Mouse (Mus musculus) hindbrain, postnatal 0 days (tissue): ENCODE results near the gene Chd1l. TPM values are rescaled to one million over a fixed set of nuclear protein-coding genes. Genes with fewer than 3 reads are reported as not detected.

Experiments
- ATAC-seq: fragments of 200-750 bp; cut with Nextera tagmentation; 2 replicates; pipeline ENCODE4 v1.8.0; 2017; ENCODE audit warnings: mild to moderate bottlenecking, moderate TSS enrichment, moderate library complexity
- DNase-seq: peaks from one replicate; pipeline ENCODE4 v3.0.0-alpha.2; 2015; ENCODE audit warnings: low spot score
- H3K27ac ChIP-seq: fragments of 300-500 bp; sonication (generic); 2 replicates; pipeline ENCODE4 v1.5.1; 2014; ENCODE audit warnings: mild to moderate bottlenecking
- H3K27me3 ChIP-seq: fragments of 300-500 bp; sonication (generic); 2 replicates; pipeline ENCODE4 v1.6.1; 2014; ENCODE audit warnings: low read length, mixed read lengths; ENCODE audit not compliant: insufficient read depth
- H3K36me3 ChIP-seq: fragments of 300-500 bp; sonication (generic); 2 replicates; pipeline ENCODE4 v1.6.1; 2014; ENCODE audit warnings: low read length, mixed read lengths; ENCODE audit not compliant: insufficient read depth
- H3K4me1 ChIP-seq: fragments of 300-500 bp; sonication (generic); 2 replicates; pipeline ENCODE4 v1.6.1; 2014; ENCODE audit warnings: antibody characterized with exemption, low read length, mixed read lengths; ENCODE audit not compliant: insufficient read depth
- H3K4me2 ChIP-seq: fragments of 300-500 bp; sonication (generic); 2 replicates; pipeline ENCODE4 v1.6.1; 2014; ENCODE audit warnings: low read depth, mild to moderate bottlenecking, low read length, moderate library complexity, mixed read lengths
- H3K4me3 ChIP-seq: fragments of 300-500 bp; sonication (generic); 2 replicates; pipeline ENCODE4 v1.5.1; 2014; ENCODE audit warnings: low read length
- H3K9ac ChIP-seq: fragments of 300-500 bp; sonication (generic); replicated peaks from 2 replicates; pipeline ENCODE4 v1.6.1; 2014; ENCODE audit warnings: mild to moderate bottlenecking, low read length, moderate library complexity, mixed read lengths
- H3K9me3 ChIP-seq: fragments of 300-500 bp; sonication (generic); 2 replicates; pipeline ENCODE4 v1.6.1; 2016; ENCODE audit warnings: low read length, mixed read lengths
- CTCF ChIP-seq: IDR thresholded peaks from 2 replicates; pipeline ENCODE4 v1.5.1; 2016; ENCODE audit warnings: antibody characterized with exemption, control low read depth, low read depth
- WGBS: fragments of 180-500 bp; shearing (Covaris S2); extraction: QIAGEN DNeasy Blood & Tissue Kit; methylation state at CpG from one replicate; pipeline ENCODE4 v1.1.7; 2014; 5-methylcytosine and 5-hydroxymethylcytosine counted together
- polyA plus RNA-seq: library from polyadenylated mRNA; unstranded; fragments of >200 nt; fragmentation: Nextera tagmentation; extraction: Ambion mirVana; gene quantifications from 2 replicates; pipeline ENCODE4 v1.2.1, GENCODE M21; 2015
- total RNA-seq: library from RNA; depleted of rRNA; stranded (reverse); fragments of >200 nt; gene quantifications from 2 replicates; pipeline ENCODE4 v1.2.3, GENCODE M21; 2014

Gene Chd1l
- total and polyA plus RNA-seq, 2 experiments from 2014 or later = 7.7 to 8.7 TPM

GRCm38 (mm10) chr3:97600050-97600832 is 9.8 kb downstream of the Chd1l start:
- WGBS = 97% methylated on average over 3 of the region's 3 CpGs
- no peaks in the 10 kb centered on the region for H3K9me3 ChIP-seq
- no peak for TF ChIP-seq CTCF
- ATAC-seq = no peak
- no peaks in the 10 kb centered on the region for H3K36me3 ChIP-seq
- no peak overlapping the region for H3K27ac ChIP-seq
- H3K4me1 ChIP-seq = no peaks in the 10 kb centered on the region
- no peak overlapping the region for H3K4me2 ChIP-seq
- no peak overlapping the region for H3K9ac ChIP-seq
- no peak for DNase-seq
- no peak overlapping the region for H3K4me3 ChIP-seq
- no peaks in the 10 kb centered on the region for H3K27me3 ChIP-seq

GRCm38 (mm10) chr3:97596796-97597195 is 13.2 kb downstream of the Chd1l start:
- Histone ChIP-seq H3K27me3 (no peaks in the 10 kb centered on the region), H3K9me3 (no peaks in the 10 kb centered on the region), H3K9ac (no peak overlapping the region), H3K4me1 (no peaks in the 10 kb centered on the region), H3K27ac (no peak overlapping the region), H3K4me2 (no peak overlapping the region), H3K4me3 (no peak overlapping the region), H3K36me3 (no peaks in the 10 kb centered on the region)
- ATAC-seq = no peak
- DNase-seq = no peak
- 84% methylated on average over 8 of the region's 8 CpGs for WGBS
- TF ChIP-seq CTCF = no peak

DNA sequence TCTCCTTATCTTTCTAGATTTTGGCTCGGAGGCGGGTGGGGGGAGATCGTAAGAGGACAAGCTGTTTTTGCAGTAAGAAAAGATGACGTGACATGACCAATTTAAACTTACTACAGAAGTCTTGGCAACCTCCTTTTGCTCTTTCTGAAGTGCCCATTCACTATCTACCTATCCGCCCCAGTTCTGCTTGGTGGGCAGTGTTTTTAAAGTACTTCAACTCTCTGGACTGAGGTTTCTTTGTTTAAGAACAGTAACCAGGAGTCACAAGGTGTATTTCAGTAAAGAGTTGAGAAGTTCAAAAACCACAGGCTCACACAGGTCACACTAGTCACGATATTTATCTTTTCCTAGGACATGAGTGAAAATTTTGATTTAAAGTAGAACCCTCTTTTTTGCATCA is 14.9 kb downstream of the Chd1l start:
- WGBS = 92% methylated on average over 6 of the region's 6 CpGs
- ATAC-seq = no peak
- Histone ChIP-seq H3K4me1 (no peaks in the 10 kb centered on the region), H3K4me3 (no peak overlapping the region), H3K36me3 (no peaks in the 10 kb centered on the region), H3K4me2 (no peak overlapping the region), H3K9me3 (no peaks in the 10 kb centered on the region), H3K9ac (no peak overlapping the region), H3K27ac (no peak overlapping the region), H3K27me3 (no peaks in the 10 kb centered on the region)
- TF ChIP-seq CTCF = no peak
- no peak for DNase-seq

- no peaks in the 10 kb centered on the region for H3K27me3 ChIP-seq
- no peaks in the 10 kb centered on the region for H3K36me3 ChIP-seq
- ATAC-seq = no peak
- H3K4me1 ChIP-seq = no peaks in the 10 kb centered on the region
- H3K9ac ChIP-seq = no peak overlapping the region
- no peaks in the 10 kb centered on the region for H3K9me3 ChIP-seq
- no peak overlapping the region for H3K4me2 ChIP-seq
- no peak overlapping the region for H3K27ac ChIP-seq
- H3K4me3 ChIP-seq = no peak overlapping the region
- TF ChIP-seq CTCF = no peak
- WGBS = 91% methylated on average over 13 of the region's 13 CpGs
- no peak for DNase-seq
These were observed 15.9 kb downstream of the Chd1l start for GRCm38 (mm10) chr3:97594140-97594539.

- Histone ChIP-seq H3K36me3 (no peaks in the 10 kb centered on the region), H3K4me1 (no peaks in the 10 kb centered on the region), H3K9me3 (no peaks in the 10 kb centered on the region), H3K4me3 (no peak overlapping the region), H3K27me3 (no peaks in the 10 kb centered on the region), H3K4me2 (no peak overlapping the region), H3K9ac (no peak overlapping the region), H3K27ac (no peak overlapping the region)
- TF ChIP-seq CTCF = no peak
- ATAC-seq (no peak), DNase-seq (no peak)
- 94% methylated on average over 5 of the region's 5 CpGs for WGBS
These were observed 16.9 kb downstream of the Chd1l start for GRCm38 (mm10) chr3:97593089-97593488.

DNA sequence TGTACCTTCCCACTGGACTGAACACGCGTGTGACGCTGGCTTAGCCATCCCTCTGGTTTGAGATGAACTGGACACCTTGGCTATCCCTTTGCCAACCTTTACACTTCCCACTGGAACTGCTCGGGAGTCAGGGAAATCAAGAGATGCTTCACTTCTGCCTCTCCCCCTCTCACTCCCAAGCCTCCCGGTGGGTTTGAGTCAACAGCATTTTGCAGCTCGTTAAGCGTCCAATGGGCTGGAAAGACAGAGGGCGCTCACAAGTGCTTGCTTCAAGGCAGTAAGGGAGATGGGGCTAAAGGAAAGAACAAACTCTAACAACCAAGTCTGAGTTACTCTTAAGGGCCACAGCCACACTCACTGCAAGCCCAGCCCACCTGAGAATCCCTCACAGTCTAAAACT is 19.3 kb downstream of the Chd1l start:
- DNase-seq (peak; percentile 16), ATAC-seq (no peak)
- H3K27me3 ChIP-seq = no peaks in the 10 kb centered on the region
- H3K4me3 ChIP-seq = no peak overlapping the region
- H3K27ac ChIP-seq = no peak overlapping the region
- no peaks in the 10 kb centered on the region for H3K36me3 ChIP-seq
- TF ChIP-seq CTCF = no peak
- H3K9ac ChIP-seq = no peak overlapping the region
- H3K4me1 ChIP-seq = no peaks in the 10 kb centered on the region
- no peak overlapping the region for H3K4me2 ChIP-seq
- 51% methylated on average over 8 of the region's 8 CpGs for WGBS
- H3K9me3 ChIP-seq = no peaks in the 10 kb centered on the region

DNA sequence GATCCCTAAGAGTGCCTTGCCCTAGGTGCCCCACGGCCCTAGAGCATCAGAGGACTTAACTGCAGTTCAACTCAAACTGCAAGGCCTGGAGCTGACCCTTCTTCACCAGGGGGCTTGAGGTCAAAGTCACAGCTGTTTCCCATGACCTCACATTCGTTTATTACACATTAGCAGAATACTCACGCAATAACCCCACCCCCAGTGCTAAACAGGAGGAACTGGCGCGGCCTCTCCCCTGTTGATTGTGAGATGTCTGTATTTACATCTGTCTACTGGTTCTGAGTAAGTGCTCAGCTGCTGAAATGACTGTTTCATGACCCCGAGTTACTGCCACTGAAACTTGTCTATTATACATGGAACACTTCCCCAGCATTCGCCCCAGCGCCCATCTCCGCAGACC is 22.3 kb downstream of the Chd1l start:
- Histone ChIP-seq H3K9me3 (no peaks in the 10 kb centered on the region), H3K9ac (no peak overlapping the region), H3K36me3 (no peaks in the 10 kb centered on the region), H3K4me3 (no peak overlapping the region), H3K4me2 (no peak overlapping the region), H3K4me1 (no peaks in the 10 kb centered on the region), H3K27me3 (no peaks in the 10 kb centered on the region), H3K27ac (no peak overlapping the region)
- no peak for TF ChIP-seq CTCF
- WGBS = 85% methylated on average over 9 of the region's 9 CpGs
- DNase-seq (no peak), ATAC-seq (no peak)
